Mouse (Mus musculus) thymus, adult 2 months (tissue): Measurements from ENCODE around the gene Arhgap42. TPM values are rescaled to one million over a fixed set of nuclear protein-coding genes. Genes with fewer than 3 reads are reported as not detected.

Experiments
- DNase-seq: peaks from one replicate; pipeline ENCODE4 v3.0.0; 2021
- H3K27ac ChIP-seq: fragments of 200-500 bp; 2 replicates; pipeline ENCODE4 v1.5.1; 2012; ENCODE audit warnings: low read length, control low read depth; ENCODE audit not compliant: control insufficient read depth, insufficient read depth
- H3K27me3 ChIP-seq: fragments of 200-500 bp; 2 replicates; pipeline ENCODE4 v1.6.1; 2012; ENCODE audit warnings: mild to moderate bottlenecking, low read length, moderate library complexity, mixed read lengths; ENCODE audit not compliant: control insufficient read depth, insufficient read depth
- H3K36me3 ChIP-seq: fragments of 200-500 bp; 2 replicates; pipeline ENCODE4 v1.6.1; 2012; ENCODE audit warnings: mild to moderate bottlenecking, low read length, moderate library complexity; ENCODE audit not compliant: control insufficient read depth, insufficient read depth
- H3K4me1 ChIP-seq: fragments of 200-500 bp; replicated peaks from 2 replicates; pipeline ENCODE4 v1.6.1; 2012; ENCODE audit warnings: low read length; ENCODE audit not compliant: control insufficient read depth, insufficient read depth
- H3K4me3 ChIP-seq: fragments of 200-500 bp; 2 replicates; pipeline ENCODE4 v1.5.1; 2012; ENCODE audit warnings: mild to moderate bottlenecking, low read length, control low read depth, moderate library complexity; ENCODE audit not compliant: control insufficient read depth, insufficient read depth
- CTCF ChIP-seq: fragments of 200-500 bp; IDR thresholded peaks from 2 replicates; pipeline ENCODE4 v1.5.1; 2012; ENCODE audit warnings: mild to moderate bottlenecking, control low read depth, low read length, moderate library complexity, borderline replicate concordance; ENCODE audit not compliant: control insufficient read depth, poor library complexity, insufficient read depth; ENCODE audit errors: extremely low read depth
- POLR2A ChIP-seq: fragments of 200-500 bp; IDR thresholded peaks from 2 replicates; pipeline ENCODE4 v1.6.1; 2012; ENCODE audit warnings: mild to moderate bottlenecking, low read length, control low read depth, moderate library complexity; ENCODE audit not compliant: control insufficient read depth, poor library complexity, insufficient read depth; ENCODE audit errors: extremely low read depth
- WGBS: fragments of 180-500 bp; shearing (Covaris S2); methylation state at CpG from one replicate; pipeline ENCODE4 v1.1.7; 2018; 5-methylcytosine and 5-hydroxymethylcytosine counted together
- polyA plus RNA-seq: library from polyadenylated mRNA; depleted of rRNA; stranded (reverse); fragments of >200 nt; gene quantifications from 2 replicates; pipeline ENCODE4 v1.2.3, GENCODE M21; 2012

Arhgap42 gene
- polyA plus RNA-seq, 1 experiment = 2.3 TPM

- TF ChIP-seq POLR2A = no peak
- TF ChIP-seq CTCF = no peak
- no peak for DNase-seq
- 95% methylated on average over 1 of the region's 1 CpGs for WGBS
- Histone ChIP-seq H3K4me1 (no peaks in the 10 kb centered on the region), H3K4me3 (no peak overlapping the region), H3K36me3 (no peaks in the 10 kb centered on the region), H3K27me3 (no peaks in the 10 kb centered on the region), H3K27ac (no peak overlapping the region)
Observed at GRCm38 (mm10) chr9:9254764-9255163, 15.9 kb upstream of the Arhgap42 start.

- Histone ChIP-seq H3K36me3 (no peaks in the 10 kb centered on the region), H3K27me3 (no peaks in the 10 kb centered on the region), H3K4me1 (no peaks in the 10 kb centered on the region), H3K4me3 (no peak overlapping the region), H3K27ac (no peak overlapping the region)
- WGBS = 71% methylated on average over 2 of the region's 2 CpGs
- TF ChIP-seq CTCF (no peak), POLR2A (no peak)
- DNase-seq = no peak
Observed at GRCm38 (mm10) chr9:9248529-9248928, 9.6 kb upstream of the Arhgap42 start.

GRCm38 (mm10) chr9:9245994-9246393 lies 7.1 kb upstream of the Arhgap42 start:
- no peak overlapping the region for H3K4me3 ChIP-seq
- TF ChIP-seq POLR2A = no peak
- TF ChIP-seq CTCF = no peak
- no peaks in the 10 kb centered on the region for H3K4me1 ChIP-seq
- no peaks in the 10 kb centered on the region for H3K27me3 ChIP-seq
- DNase-seq = no peak
- no peaks in the 10 kb centered on the region for H3K36me3 ChIP-seq
- H3K27ac ChIP-seq = no peak overlapping the region

- no peak for TF ChIP-seq CTCF
- no peak for TF ChIP-seq POLR2A
- H3K4me1 ChIP-seq = no peaks in the 10 kb centered on the region
- no peak overlapping the region for H3K4me3 ChIP-seq
- H3K36me3 ChIP-seq = no peaks in the 10 kb centered on the region
- no peak for DNase-seq
- peaks cover 2% of the 10 kb centered on the region; the same call in 1 of the 2 replicates for H3K27me3 ChIP-seq
- H3K27ac ChIP-seq = no peak overlapping the region
- 65% methylated on average over 4 of the region's 4 CpGs for WGBS
Observed at GRCm38 (mm10) chr9:9243834-9244233, 4.9 kb upstream of the Arhgap42 start.

GRCm38 (mm10) chr9:9241202-9241795 lies 2.4 kb upstream of the Arhgap42 start:
- no peak overlapping the region for H3K4me3 ChIP-seq
- H3K36me3 ChIP-seq = no peaks in the 10 kb centered on the region
- H3K27ac ChIP-seq = no peak overlapping the region
- WGBS = 88% methylated on average over 7 of the region's 7 CpGs
- H3K4me1 ChIP-seq = no peaks in the 10 kb centered on the region
- TF ChIP-seq CTCF (no peak), POLR2A (no peak)
- no peak for DNase-seq
- H3K27me3 ChIP-seq = peaks cover 2% of the 10 kb centered on the region; the same call in 1 of the 2 replicates

GRCm38 (mm10) chr9:9237511-9237910 lies 1.4 kb downstream of the Arhgap42 start:
- H3K4me3 ChIP-seq = no peak overlapping the region
- TF ChIP-seq CTCF = no peak
- no peak for TF ChIP-seq POLR2A
- 82% methylated on average over 5 of the region's 5 CpGs for WGBS

GRCm38 (mm10) chr9:9229662-9230061 lies 9.2 kb downstream of the Arhgap42 start:
- no peak for TF ChIP-seq POLR2A
- no peak for TF ChIP-seq CTCF
- no peak overlapping the region for H3K27ac ChIP-seq
- H3K4me3 ChIP-seq = no peak overlapping the region
- H3K4me1 ChIP-seq = no peaks in the 10 kb centered on the region
- H3K27me3 ChIP-seq = no peaks in the 10 kb centered on the region
- no peaks in the 10 kb centered on the region for H3K36me3 ChIP-seq
- WGBS = 84% methylated on average over 3 of the region's 3 CpGs
- DNase-seq = no peak

More at GRCm38 (mm10) chr9:9237511-9237910, 1.4 kb downstream of the Arhgap42 start:
- Histone ChIP-seq H3K4me1 (no peaks in the 10 kb centered on the region), H3K27me3 (peaks cover 2% of the 10 kb centered on the region; the same call in 1 of the 2 replicates), H3K27ac (no peak overlapping the region), H3K36me3 (no peaks in the 10 kb centered on the region)
- no peak for DNase-seq
